Mouse (Mus musculus) spleen, adult 2 months (tissue): Measurements from ENCODE around the gene Cenpm.

Experiments used
- CTCF ChIP-seq: fragments of 200-500 bp; IDR thresholded peaks from 2 replicates; pipeline ENCODE4 v1.5.1; 2011; ENCODE audit warnings: mild to moderate bottlenecking, inconsistent platforms; ENCODE audit not compliant: insufficient read depth, insufficient read length, insufficient replicate concordance; ENCODE audit errors: extremely low read depth
- POLR2A ChIP-seq: fragments of 200-500 bp; IDR thresholded peaks from 2 replicates; pipeline ENCODE4 v1.6.1; 2011; ENCODE audit warnings: low read depth, low read length, inconsistent platforms

DNA sequence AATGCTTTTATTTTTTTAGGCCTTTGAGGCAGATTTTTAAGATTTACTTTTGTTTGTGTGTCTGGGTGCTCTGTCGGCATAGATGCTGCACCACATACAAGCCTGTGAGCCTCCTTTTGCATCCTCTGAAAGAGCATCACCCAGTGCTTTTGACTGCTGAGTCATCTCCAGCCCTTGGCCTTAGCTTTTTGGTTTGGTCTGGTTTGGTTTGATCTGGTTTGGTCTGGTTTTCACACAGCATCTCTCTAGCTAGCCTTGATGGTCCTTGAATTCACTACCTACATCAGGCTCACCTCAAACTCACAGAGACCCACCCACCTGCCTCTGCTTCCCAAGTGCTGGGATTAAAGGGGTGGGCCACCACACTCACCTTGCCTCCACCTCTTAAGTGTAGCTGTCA is 56.6 kb downstream of the Cenpm start:
- TF ChIP-seq CTCF (no peak), POLR2A (no peak)
